21 mouse cellular contexts compared by ENCODE assay signal in genomic region chr10:105513777-105514322, GRCm38 (mm10).
"Had no signal": no experiment of that assay in that cellular context is flagged by ENCODE, and none has a peak within 500 bp of the region (broad histone marks: within the 10 kb centered on the region; RNA-seq: fewer than 3 reads in every experiment).

No protein-coding gene starts in this region.

- H3K4me3 ChIP-seq: limb, embryonic 12.5 days; limb, embryonic 15.5 days; midbrain, embryonic 12.5 days; midbrain, embryonic 15.5 days; neural tube, embryonic 12.5 days; neural tube, embryonic 15.5 days had no signal

- DNase-seq: kidney, adult 18-20 months; kidney, adult 9 months; kidney, postnatal 14 days; kidney, postnatal 4 days; left cerebral cortex, postnatal 4 days; right cerebral cortex, adult 18-20 months; right cerebral cortex, postnatal 14 days; right cerebral cortex, postnatal 4 days; thymus, adult 2 months; thymus, postnatal 14 days; thymus, postnatal 4 days had no signal

- H3K27ac ChIP-seq: limb, embryonic 12.5 days; limb, embryonic 15.5 days; liver, embryonic 14.5 days; macrophage; midbrain, embryonic 12.5 days; midbrain, embryonic 15.5 days; neural tube, embryonic 12.5 days; neural tube, embryonic 15.5 days; stomach, postnatal 0 days had no signal

- H3K9me3 ChIP-seq: limb, embryonic 12.5 days; limb, embryonic 15.5 days; midbrain, embryonic 12.5 days; midbrain, embryonic 15.5 days; neural tube, embryonic 12.5 days; neural tube, embryonic 15.5 days had no signal

- H3K4me2 ChIP-seq: limb, embryonic 12.5 days; limb, embryonic 15.5 days; midbrain, embryonic 12.5 days; midbrain, embryonic 15.5 days; neural tube, embryonic 12.5 days; neural tube, embryonic 15.5 days had no signal

- H3K9ac ChIP-seq: limb, embryonic 12.5 days; limb, embryonic 15.5 days; liver, embryonic 14.5 days; midbrain, embryonic 12.5 days; midbrain, embryonic 15.5 days; neural tube, embryonic 12.5 days; neural tube, embryonic 15.5 days had no signal

- ATAC-seq: intestine, embryonic 16.5 days; midbrain, embryonic 15.5 days had no signal

- H3K27me3 ChIP-seq: limb, embryonic 12.5 days; limb, embryonic 15.5 days; midbrain, embryonic 12.5 days; midbrain, embryonic 15.5 days; neural tube, embryonic 12.5 days; neural tube, embryonic 15.5 days had no signal

- H3K36me3 ChIP-seq: limb, embryonic 15.5 days; midbrain, embryonic 12.5 days; midbrain, embryonic 15.5 days; neural tube, embryonic 12.5 days; neural tube, embryonic 15.5 days had no signal
